Mouse (Mus musculus): ENCODE data around the gene Aanat. TPM values are rescaled to one million over a fixed set of nuclear protein-coding genes. Genes with fewer than 3 reads are reported as not detected.

Aanat gene
- polyA plus RNA-seq, 1 experiment from 2014 or later = not detected

DNA sequence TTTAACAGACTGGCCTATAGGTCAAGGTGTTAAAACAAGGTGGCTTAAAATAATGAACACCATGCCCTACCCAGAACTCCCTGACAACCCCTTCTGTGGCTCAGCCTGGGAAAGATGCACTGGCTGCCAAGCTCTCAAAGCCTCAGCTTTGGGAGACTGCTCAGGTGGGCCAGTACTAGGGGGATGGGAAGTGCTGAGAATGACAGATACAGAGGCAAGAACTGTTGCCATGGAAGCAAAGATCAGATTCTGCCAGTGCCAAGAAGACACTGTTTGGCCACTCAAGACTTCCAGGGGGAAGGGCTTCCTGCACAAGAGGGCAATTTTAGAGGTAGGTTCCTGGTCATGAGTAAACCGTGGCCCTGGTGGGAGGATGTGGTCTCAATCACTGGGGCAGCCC lies 30.7 kb upstream of the Aanat start:
- peaks cover 13% of the 10 kb centered on the region; the same call in 1 of the 2 replicates for H3K4me1 ChIP-seq (replicated peaks; ENCODE audit: insufficient read depth, low read length)
- no peak overlapping the region for H3K4me2 ChIP-seq (ENCODE audit: low read length)
- no peak overlapping the region for H3K27ac ChIP-seq
- no peaks in the 10 kb centered on the region for H3K36me3 ChIP-seq (ENCODE audit: insufficient read depth, low read length)
- no peak overlapping the region for H3K4me3 ChIP-seq (replicated peaks; ENCODE audit: low read depth, low read length)
- ATAC-seq (replicated peaks; ENCODE audit: low FRiP score, low read depth) (no peak), DNase-seq (ENCODE audit: low spot score) (no peak)
- H3K9ac ChIP-seq (ENCODE audit: low read depth, low read length) = no peak overlapping the region
- 28% methylated on average over 1 of the region's 1 CpGs for WGBS
- H3K9me3 ChIP-seq (replicated peaks; ENCODE audit: low read length) = no peaks in the 10 kb centered on the region
- no peaks in the 10 kb centered on the region for H3K27me3 ChIP-seq (ENCODE audit: insufficient read depth, low read length)
- no peak for TF ChIP-seq CTCF (IDR thresholded peaks at IDR 0.05; ENCODE audit: low read depth)

DNA sequence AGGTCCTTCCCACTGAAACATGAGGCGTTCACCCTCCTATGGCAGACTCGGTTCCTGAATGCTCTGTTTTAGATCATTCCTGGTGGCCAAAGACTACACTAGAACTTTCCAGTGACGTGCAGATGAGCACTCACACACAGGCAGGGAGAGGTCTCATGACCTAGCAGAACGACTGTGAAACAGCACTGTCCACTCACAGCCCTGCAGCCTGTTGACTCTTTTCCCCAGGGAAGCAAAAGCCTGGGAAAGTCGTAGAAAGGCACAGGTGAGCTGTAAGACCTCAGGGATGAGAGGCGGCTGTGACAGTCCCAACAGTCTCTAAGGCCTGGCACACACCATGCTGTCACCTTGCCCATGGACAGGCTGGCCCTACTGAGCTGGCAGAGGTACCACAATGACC lies 29.9 kb upstream of the Aanat start:
- Histone ChIP-seq H3K27me3 (ENCODE audit: insufficient read depth, low read length) (no peaks in the 10 kb centered on the region), H3K27ac (no peak overlapping the region), H3K4me3 (replicated peaks; ENCODE audit: low read depth, low read length) (no peak overlapping the region), H3K9ac (ENCODE audit: low read depth, low read length) (no peak overlapping the region), H3K36me3 (ENCODE audit: insufficient read depth, low read length) (no peaks in the 10 kb centered on the region), H3K4me2 (ENCODE audit: low read length) (no peak overlapping the region), H3K4me1 (replicated peaks; ENCODE audit: insufficient read depth, low read length) (peaks cover 6% of the 10 kb centered on the region; the same call in 1 of the 2 replicates), H3K9me3 (replicated peaks; ENCODE audit: low read length) (no peaks in the 10 kb centered on the region)
- 43% methylated on average over 6 of the region's 6 CpGs for WGBS
- TF ChIP-seq CTCF (IDR thresholded peaks at IDR 0.05; ENCODE audit: low read depth) = no peak
- no peak for ATAC-seq (replicated peaks; ENCODE audit: low FRiP score, low read depth)
- no peak for DNase-seq (ENCODE audit: low spot score)

DNA sequence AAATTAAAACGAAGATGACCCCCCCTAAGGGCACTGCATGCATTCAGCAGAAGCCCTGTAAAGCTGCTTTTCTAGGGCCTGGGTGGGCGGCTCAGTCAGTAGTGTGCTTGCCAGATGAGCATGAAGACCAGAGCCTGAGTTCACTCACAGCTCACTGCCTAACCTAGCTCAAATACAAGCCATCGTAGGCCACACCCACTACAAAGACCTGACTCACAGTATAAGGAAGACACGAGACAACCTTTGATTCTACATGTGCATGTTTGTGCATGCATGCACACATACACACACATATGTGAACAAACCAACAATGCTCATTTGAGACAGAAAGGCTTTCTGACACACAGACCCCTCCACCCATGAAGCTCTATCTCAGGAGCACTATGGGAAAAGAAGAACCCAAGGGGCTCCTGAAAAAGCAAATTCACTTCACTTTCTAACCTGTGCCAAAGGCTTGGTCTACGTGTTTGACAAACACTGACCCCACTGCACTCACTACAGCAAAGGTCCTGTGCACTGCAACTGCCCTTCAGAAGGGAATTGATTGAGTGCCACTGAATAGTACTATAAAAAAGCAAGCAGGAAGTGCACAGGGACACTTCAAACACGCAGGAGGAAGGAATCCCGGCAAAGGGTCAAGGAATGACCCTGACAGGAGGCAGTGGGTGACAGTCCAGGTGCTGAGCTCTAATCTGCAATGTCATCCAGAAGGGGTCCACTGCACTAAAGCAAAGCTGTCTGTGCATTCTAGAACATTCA lies 20.8 kb upstream of the Aanat start:
- Histone ChIP-seq H3K27me3 (ENCODE audit: insufficient read depth, low read length) (no peaks in the 10 kb centered on the region), H3K4me3 (replicated peaks; ENCODE audit: low read depth, low read length) (no peak overlapping the region), H3K27ac (no peak overlapping the region), H3K36me3 (ENCODE audit: insufficient read depth, low read length) (no peaks in the 10 kb centered on the region), H3K9me3 (replicated peaks; ENCODE audit: low read length) (no peaks in the 10 kb centered on the region), H3K9ac (ENCODE audit: low read depth, low read length) (no peak overlapping the region), H3K4me1 (replicated peaks; ENCODE audit: insufficient read depth, low read length) (no peaks in the 10 kb centered on the region), H3K4me2 (ENCODE audit: low read length) (no peak overlapping the region)
- DNase-seq (ENCODE audit: low spot score) = no peak
- ATAC-seq (replicated peaks; ENCODE audit: low FRiP score, low read depth) = no peak
- 52% methylated on average over 7 of the region's 7 CpGs for WGBS
- TF ChIP-seq CTCF (IDR thresholded peaks at IDR 0.05; ENCODE audit: low read depth) = no peak

DNA sequence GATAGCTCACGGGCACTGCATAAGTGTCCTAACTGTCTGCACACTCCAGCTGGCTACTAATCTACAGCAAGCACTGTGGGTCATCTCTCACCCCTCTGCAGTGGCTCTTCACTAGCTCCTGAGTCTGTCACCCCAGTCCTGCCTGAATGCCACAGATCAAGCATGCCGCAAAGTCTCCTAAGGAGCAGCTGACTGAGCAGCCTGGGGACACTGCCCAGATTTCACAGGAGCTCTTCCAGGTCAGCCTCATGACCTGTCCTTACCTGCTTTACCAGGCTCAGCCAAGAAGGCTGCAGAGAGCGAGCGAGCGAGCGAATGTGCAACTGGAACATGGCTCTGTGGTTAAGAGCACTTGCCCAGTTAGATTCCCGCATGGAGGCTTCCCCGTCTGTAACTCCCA lies 18.7 kb upstream of the Aanat start:
- no peak for TF ChIP-seq CTCF (IDR thresholded peaks at IDR 0.05; ENCODE audit: low read depth)
- 0 out of 2 replicates have a peak, but pooled peaks cover 6% of the 10 kb centered on the region for H3K4me1 ChIP-seq (replicated peaks; ENCODE audit: insufficient read depth, low read length)
- WGBS = 80% methylated on average over 8 of the region's 8 CpGs

DNA sequence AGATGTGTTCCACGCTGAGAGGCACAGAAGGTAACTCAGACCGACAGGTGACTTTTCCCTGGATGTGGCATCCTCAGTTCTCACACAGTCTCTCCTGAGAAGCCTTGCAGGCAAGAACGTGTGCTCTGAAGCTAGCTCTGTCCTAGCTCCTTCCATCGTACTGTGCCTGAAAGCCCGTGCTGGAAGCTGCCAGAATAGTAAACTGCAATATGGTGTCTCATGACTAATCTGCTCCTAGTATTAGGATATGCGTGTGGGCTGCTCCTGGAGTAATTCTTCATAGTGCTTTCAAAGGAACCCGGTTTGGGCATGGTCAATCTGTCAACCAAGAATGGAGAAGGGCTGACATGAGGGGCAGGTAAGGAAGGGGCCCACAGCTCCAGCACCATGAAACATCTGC lies 15.4 kb upstream of the Aanat start:
- Histone ChIP-seq H3K9me3 (replicated peaks; ENCODE audit: low read length) (no peaks in the 10 kb centered on the region), H3K27me3 (ENCODE audit: insufficient read depth, low read length) (no peaks in the 10 kb centered on the region), H3K4me2 (ENCODE audit: low read length) (no peak overlapping the region), H3K36me3 (ENCODE audit: insufficient read depth, low read length) (no peaks in the 10 kb centered on the region), H3K4me1 (replicated peaks; ENCODE audit: insufficient read depth, low read length) (peaks cover 18% of the 10 kb centered on the region), H3K27ac (no peak overlapping the region), H3K4me3 (replicated peaks; ENCODE audit: low read depth, low read length) (no peak overlapping the region), H3K9ac (ENCODE audit: low read depth, low read length) (no peak overlapping the region)
- ATAC-seq (replicated peaks; ENCODE audit: low FRiP score, low read depth) (no peak), DNase-seq (ENCODE audit: low spot score) (no peak)
- WGBS = 75% methylated on average over 7 of the region's 7 CpGs
- no peak for TF ChIP-seq CTCF (IDR thresholded peaks at IDR 0.05; ENCODE audit: low read depth)

More for the DNA sequence above, 18.7 kb upstream of the Aanat start:
- no peak for ATAC-seq (replicated peaks; ENCODE audit: low FRiP score, low read depth)
- DNase-seq (ENCODE audit: low spot score) = no peak
- Histone ChIP-seq H3K9ac (ENCODE audit: low read depth, low read length) (no peak overlapping the region), H3K36me3 (ENCODE audit: insufficient read depth, low read length) (no peaks in the 10 kb centered on the region), H3K27ac (no peak overlapping the region), H3K27me3 (ENCODE audit: insufficient read depth, low read length) (no peaks in the 10 kb centered on the region), H3K4me3 (replicated peaks; ENCODE audit: low read depth, low read length) (no peak overlapping the region), H3K9me3 (replicated peaks; ENCODE audit: low read length) (no peaks in the 10 kb centered on the region), H3K4me2 (ENCODE audit: low read length) (no peak overlapping the region)

DNA sequence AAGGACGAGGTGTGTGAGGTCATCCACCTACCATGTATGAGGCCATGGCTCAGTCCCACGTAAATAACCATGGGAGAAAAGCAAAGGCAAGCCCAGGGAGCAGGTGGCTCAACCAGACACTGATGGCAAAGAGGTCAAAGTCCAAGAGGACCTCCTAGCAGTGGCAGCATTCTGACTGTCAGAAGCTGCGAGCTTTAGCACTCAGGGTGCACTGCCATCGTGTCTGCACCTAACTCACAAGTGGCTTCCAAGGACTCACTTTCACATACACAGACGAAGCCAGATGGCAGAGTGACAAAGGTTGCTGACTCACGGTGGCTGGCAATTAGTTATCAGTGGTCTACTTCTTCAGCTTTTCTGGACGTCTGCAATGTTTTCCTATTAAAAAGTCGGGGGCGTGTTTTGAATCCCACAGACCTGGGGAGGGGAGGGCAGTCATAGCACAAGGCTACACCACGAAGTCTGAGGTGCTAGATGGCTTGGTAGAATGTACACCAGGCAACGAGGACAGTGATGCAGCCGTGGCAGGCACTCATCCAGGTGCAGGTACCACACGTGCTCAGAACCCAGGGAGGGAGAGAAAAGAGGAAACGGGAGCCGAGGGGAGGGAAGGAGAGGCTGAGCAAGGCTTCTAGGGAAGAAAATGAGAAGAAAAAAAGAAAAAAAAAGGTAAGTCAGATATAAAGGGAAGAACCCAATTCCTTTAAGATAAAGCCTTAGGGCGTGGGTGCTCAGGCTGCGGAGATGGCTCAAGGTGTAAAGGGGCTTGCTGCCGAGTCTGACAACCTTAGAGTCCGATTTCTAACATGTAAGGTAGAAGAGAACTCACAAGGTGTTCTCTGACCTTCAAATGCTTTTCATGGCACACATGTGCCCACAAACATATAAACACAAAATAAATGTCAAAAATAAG lies 14.2 kb upstream of the Aanat start:
- DNase-seq (ENCODE audit: low spot score) (no peak), ATAC-seq (replicated peaks; ENCODE audit: low FRiP score, low read depth) (no peak)
- Histone ChIP-seq H3K4me2 (ENCODE audit: low read length) (no peak overlapping the region), H3K4me1 (replicated peaks; ENCODE audit: insufficient read depth, low read length) (peaks cover 18% of the 10 kb centered on the region), H3K4me3 (replicated peaks; ENCODE audit: low read depth, low read length) (no peak overlapping the region), H3K36me3 (ENCODE audit: insufficient read depth, low read length) (no peaks in the 10 kb centered on the region), H3K9me3 (replicated peaks; ENCODE audit: low read length) (no peaks in the 10 kb centered on the region), H3K27ac (no peak overlapping the region), H3K9ac (ENCODE audit: low read depth, low read length) (no peak overlapping the region), H3K27me3 (ENCODE audit: insufficient read depth, low read length) (no peaks in the 10 kb centered on the region)
- no peak for TF ChIP-seq CTCF (IDR thresholded peaks at IDR 0.05; ENCODE audit: low read depth)
- 60% methylated on average over 19 of the region's 19 CpGs for WGBS

Measured in kidney, postnatal 0 days (tissue).